Mouse (Mus musculus) limb, embryonic 12.5 days (tissue): ENCODE data around the gene Rmnd5b. TPM values are rescaled to one million over a fixed set of nuclear protein-coding genes. Genes with fewer than 3 reads are reported as not detected.
A peak's percentile ranks its signal among the peaks of the same experiment; 100 is the strongest.

Experiments
- ATAC-seq: fragments of 200-750 bp; cut with Nextera tagmentation; 2 replicates; pipeline ENCODE4 v1.8.0; 2017; ENCODE audit warnings: low read depth, moderate TSS enrichment; ENCODE audit not compliant: insufficient number of reproducible peaks, insufficient read depth, low FRiP score, low TSS enrichment
- H3K27ac ChIP-seq: fragments of 300-500 bp; sonication (generic); 2 replicates; pipeline ENCODE4 v1.5.1; 2016; ENCODE audit warnings: mild to moderate bottlenecking, moderate library complexity
- H3K27me3 ChIP-seq: fragments of 300-500 bp; sonication (generic); 2 replicates; pipeline ENCODE4 v1.6.1; 2016; ENCODE audit warnings: mild to moderate bottlenecking, moderate library complexity
- H3K36me3 ChIP-seq: fragments of 300-500 bp; sonication (generic); 2 replicates; pipeline ENCODE4 v1.6.1; 2016; ENCODE audit warnings: mild to moderate bottlenecking, moderate library complexity
- H3K4me1 ChIP-seq: fragments of 300-500 bp; sonication (generic); replicated peaks from 2 replicates; pipeline ENCODE4 v1.6.1; 2016
- H3K4me2 ChIP-seq: fragments of 300-500 bp; sonication (generic); 2 replicates; pipeline ENCODE4 v1.6.1; 2016; ENCODE audit warnings: mild to moderate bottlenecking, moderate library complexity
- H3K4me3 ChIP-seq: fragments of 300-500 bp; sonication (generic); replicated peaks from 2 replicates; pipeline ENCODE4 v1.5.1; 2016; ENCODE audit warnings: mild to moderate bottlenecking
- H3K9ac ChIP-seq: fragments of 300-500 bp; sonication (generic); replicated peaks from 2 replicates; pipeline ENCODE4 v1.6.1; 2016; ENCODE audit warnings: mild to moderate bottlenecking, moderate library complexity
- H3K9me3 ChIP-seq: fragments of 300-500 bp; sonication (generic); 2 replicates; pipeline ENCODE4 v1.6.1; 2016; ENCODE audit warnings: mild to moderate bottlenecking, moderate library complexity
- WGBS: fragments of 180-500 bp; shearing (Covaris S2); methylation state at CpG from one replicate; pipeline ENCODE4 v1.1.7; 2016; 5-methylcytosine and 5-hydroxymethylcytosine counted together
- polyA plus RNA-seq: library from polyadenylated mRNA; unstranded; fragments of >200 nt; fragmentation: Nextera tagmentation; extraction: Ambion mirVana; gene quantifications from 2 replicates; pipeline ENCODE4 v1.2.1, GENCODE M21; 2016

Rmnd5b gene
- polyA plus RNA-seq, 1 experiment from 2014 or later, result 41.5 TPM

- Histone ChIP-seq H3K36me3 (peaks cover 16% of the 10 kb centered on the region), H3K4me1 (peaks cover 46% of the 10 kb centered on the region), H3K9me3 (no peaks in the 10 kb centered on the region; the same call in 1 of the 2 replicates), H3K4me2 (peak overlapping the region; percentile 93), H3K27me3 (peaks cover 5% of the 10 kb centered on the region; the same call in 1 of the 2 replicates), H3K4me3 (peak overlapping the region; percentile 70), H3K9ac (peak overlapping the region; percentile 81), H3K27ac (peak overlapping the region; percentile 83)
- 0 out of 2 replicates have a peak, but pooled peaks have one; percentile 15 for ATAC-seq
- WGBS, result 29% methylated on average over 11 of the region's 11 CpGs
These were observed 13.6 kb upstream of the Rmnd5b start for GRCm38 (mm10) chr11:51649111-51649888.

- H3K9ac ChIP-seq, result no peak overlapping the region; the same call in 1 of the 2 replicates
- peak overlapping the region; percentile 70 for H3K4me3 ChIP-seq
- peaks cover 53% of the 10 kb centered on the region for H3K4me1 ChIP-seq
- H3K27me3 ChIP-seq, result peaks cover 8% of the 10 kb centered on the region; the same call in 1 of the 2 replicates
- peaks cover 23% of the 10 kb centered on the region for H3K36me3 ChIP-seq
- no peaks in the 10 kb centered on the region; the same call in 1 of the 2 replicates for H3K9me3 ChIP-seq
- 0 out of 2 replicates have a peak, but pooled peaks have one; percentile 22 for ATAC-seq
- peak overlapping the region; percentile 83 for H3K27ac ChIP-seq
- peak overlapping the region; percentile 93 for H3K4me2 ChIP-seq
- 24% methylated on average over 3 of the region's 3 CpGs for WGBS
These were observed 12.9 kb upstream of the Rmnd5b start for GRCm38 (mm10) chr11:51648566-51648965.

- H3K27ac ChIP-seq, result peak overlapping the region; percentile 83
- peaks cover 37% of the 10 kb centered on the region for H3K36me3 ChIP-seq
- H3K27me3 ChIP-seq, result peaks cover 11% of the 10 kb centered on the region; the same call in 1 of the 2 replicates
- WGBS, result 56% methylated on average over 15 of the region's 15 CpGs
- peak overlapping the region; percentile 93 for H3K4me2 ChIP-seq
- H3K9ac ChIP-seq, result no peak overlapping the region
- peaks cover 57% of the 10 kb centered on the region for H3K4me1 ChIP-seq
- H3K4me3 ChIP-seq, result 0 out of 2 replicates have a peak overlapping the region, but pooled peaks have one; percentile 4
- no peaks in the 10 kb centered on the region; the same call in 1 of the 2 replicates for H3K9me3 ChIP-seq
- ATAC-seq, result no peak
These were observed 11.3 kb upstream of the Rmnd5b start for GRCm38 (mm10) chr11:51646751-51647667.

GRCm38 (mm10) chr11:51646245-51646644 is 10.5 kb upstream of the Rmnd5b start:
- Histone ChIP-seq H3K27me3 (peaks cover 11% of the 10 kb centered on the region; the same call in 1 of the 2 replicates), H3K4me3 (no peak overlapping the region), H3K27ac (no peak overlapping the region), H3K9ac (no peak overlapping the region), H3K36me3 (peaks cover 37% of the 10 kb centered on the region), H3K4me2 (no peak overlapping the region), H3K9me3 (no peaks in the 10 kb centered on the region), H3K4me1 (peaks cover 57% of the 10 kb centered on the region)
- ATAC-seq, result no peak
- 69% methylated on average over 7 of the region's 7 CpGs for WGBS

GRCm38 (mm10) chr11:51645293-51645692 is 9.6 kb upstream of the Rmnd5b start:
- peaks cover 51% of the 10 kb centered on the region for H3K4me1 ChIP-seq
- H3K9ac ChIP-seq, result 0 out of 2 replicates have a peak overlapping the region, but pooled peaks have one; percentile 42
- no peak overlapping the region for H3K27ac ChIP-seq
- no peak for ATAC-seq
- H3K9me3 ChIP-seq, result no peaks in the 10 kb centered on the region
- WGBS, result 86% methylated on average over 13 of the region's 13 CpGs
- H3K4me2 ChIP-seq, result no peak overlapping the region
- peaks cover 11% of the 10 kb centered on the region; the same call in 1 of the 2 replicates for H3K27me3 ChIP-seq
- no peak overlapping the region for H3K4me3 ChIP-seq
- H3K36me3 ChIP-seq, result peaks cover 37% of the 10 kb centered on the region

GRCm38 (mm10) chr11:51644217-51644616 is 8.5 kb upstream of the Rmnd5b start:
- Histone ChIP-seq H3K27ac (0 out of 2 replicates have a peak overlapping the region, but pooled peaks have one; percentile 29), H3K9ac (no peak overlapping the region), H3K4me2 (peak overlapping the region; percentile 24; the same call in 1 of the 2 replicates), H3K36me3 (peaks cover 37% of the 10 kb centered on the region), H3K9me3 (no peaks in the 10 kb centered on the region), H3K4me1 (peaks cover 40% of the 10 kb centered on the region), H3K27me3 (0 out of 2 replicates have a peak, but pooled peaks cover 6% of the 10 kb centered on the region), H3K4me3 (no peak overlapping the region)
- no peak for ATAC-seq
- WGBS, result 76% methylated on average over 16 of the region's 16 CpGs

- H3K4me1 ChIP-seq, result peaks cover 35% of the 10 kb centered on the region
- H3K4me2 ChIP-seq, result peak overlapping the region; percentile 24; the same call in 1 of the 2 replicates
- H3K9ac ChIP-seq, result no peak overlapping the region
- H3K4me3 ChIP-seq, result 0 out of 2 replicates have a peak overlapping the region, but pooled peaks have one; percentile 3
- ATAC-seq, result no peak
- peaks cover 37% of the 10 kb centered on the region for H3K36me3 ChIP-seq
- peak overlapping the region; percentile 29; the same call in 1 of the 2 replicates for H3K27ac ChIP-seq
- H3K9me3 ChIP-seq, result no peaks in the 10 kb centered on the region
- 52% methylated on average over 15 of the region's 15 CpGs for WGBS
- 0 out of 2 replicates have a peak, but pooled peaks cover 6% of the 10 kb centered on the region for H3K27me3 ChIP-seq
These were observed 8.1 kb upstream of the Rmnd5b start for GRCm38 (mm10) chr11:51643761-51644160.

DNA sequence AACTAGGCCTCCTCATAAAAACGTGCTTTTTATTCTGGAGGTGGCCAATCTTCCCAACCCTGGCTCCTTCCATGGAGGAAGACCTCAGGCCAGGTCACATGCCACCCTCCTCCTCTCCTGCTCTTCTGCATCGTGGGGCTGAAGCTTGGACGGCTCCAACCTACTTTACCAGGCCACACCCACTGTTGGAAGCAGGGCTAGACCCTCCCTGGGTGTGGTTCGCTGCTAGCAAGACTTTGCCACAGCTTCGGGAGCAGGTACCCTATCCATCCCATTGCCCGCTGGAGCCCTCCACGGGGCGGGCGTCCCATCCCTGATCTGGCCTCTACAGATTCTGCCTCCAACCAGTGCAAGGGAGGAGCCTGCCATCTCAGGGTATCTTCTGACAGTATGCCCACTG is 7.5 kb upstream of the Rmnd5b start:
- no peak for ATAC-seq
- Histone ChIP-seq H3K4me3 (no peak overlapping the region), H3K27ac (peak overlapping the region; percentile 29; the same call in 1 of the 2 replicates), H3K9ac (no peak overlapping the region), H3K36me3 (peaks cover 37% of the 10 kb centered on the region), H3K27me3 (0 out of 2 replicates have a peak, but pooled peaks cover 6% of the 10 kb centered on the region), H3K4me1 (peaks cover 30% of the 10 kb centered on the region), H3K4me2 (0 out of 2 replicates have a peak overlapping the region, but pooled peaks have one; percentile 24), H3K9me3 (no peaks in the 10 kb centered on the region)
- WGBS, result 77% methylated on average over 9 of the region's 9 CpGs

DNA sequence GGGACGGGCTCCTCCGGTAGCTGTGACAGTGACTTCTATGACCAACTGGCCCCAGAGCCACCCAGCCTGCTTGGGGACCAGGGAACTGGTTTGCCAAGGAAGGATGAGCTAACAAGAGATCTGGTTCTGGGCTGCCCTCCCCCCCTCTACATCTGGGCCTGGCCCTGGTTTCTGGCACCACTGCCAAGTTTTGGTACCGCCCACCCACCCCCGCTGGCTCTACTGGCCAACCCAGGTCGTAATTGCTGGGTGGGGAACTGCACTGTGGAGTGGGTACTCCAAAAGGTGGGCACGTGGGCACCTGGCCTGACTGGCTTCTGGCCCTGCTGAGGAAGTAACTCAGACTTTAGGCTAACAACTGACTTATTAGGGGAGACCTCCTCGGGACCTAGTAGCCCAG is 5.1 kb upstream of the Rmnd5b start:
- no peak for ATAC-seq
- no peak overlapping the region for H3K4me2 ChIP-seq
- no peak overlapping the region for H3K27ac ChIP-seq
- no peaks in the 10 kb centered on the region for H3K9me3 ChIP-seq
- no peak overlapping the region for H3K9ac ChIP-seq
- H3K4me3 ChIP-seq, result no peak overlapping the region
- H3K36me3 ChIP-seq, result peaks cover 36% of the 10 kb centered on the region
- H3K4me1 ChIP-seq, result peaks cover 29% of the 10 kb centered on the region
- H3K27me3 ChIP-seq, result 0 out of 2 replicates have a peak, but pooled peaks cover 6% of the 10 kb centered on the region
- 78% methylated on average over 7 of the region's 7 CpGs for WGBS

GRCm38 (mm10) chr11:51638497-51638896 is 2.8 kb upstream of the Rmnd5b start:
- H3K27ac ChIP-seq, result peak overlapping the region; percentile 86
- ATAC-seq, result no peak
- no peak overlapping the region for H3K9ac ChIP-seq
- H3K36me3 ChIP-seq, result peaks cover 13% of the 10 kb centered on the region
- H3K9me3 ChIP-seq, result no peaks in the 10 kb centered on the region
- no peak overlapping the region; the same call in 1 of the 2 replicates for H3K4me3 ChIP-seq
- peaks cover 28% of the 10 kb centered on the region for H3K4me1 ChIP-seq
- H3K27me3 ChIP-seq, result 0 out of 2 replicates have a peak, but pooled peaks cover 3% of the 10 kb centered on the region
- peak overlapping the region; percentile 52 for H3K4me2 ChIP-seq
- 70% methylated on average over 5 of the region's 5 CpGs for WGBS
